Mouse (Mus musculus): ENCODE results near the gene Vwa8. TPM values are rescaled to one million over a fixed set of nuclear protein-coding genes. Genes with fewer than 3 reads are reported as not detected.

The Vwa8 gene
- 26.4 and 29.6 TPM in 2 replicates for polyA plus RNA-seq (2012; rRNA removed)

GRCm38 (mm10) chr14:78848941-78849911 is at the start of gene Vwa8:
Vwa8 (plus strand) TSS chr14:78849052.

Other genes with a start within 250 kb of the Vwa8 start
- 4.3 and 5.4 TPM in 2 replicates for gene Dgkh, start 116.3 kb upstream of the Vwa8 start, polyA plus RNA-seq (2012; rRNA removed)

All from colon, adult 2 months (tissue).